Mouse (Mus musculus) forebrain, embryonic 11.5 days (tissue): ENCODE measurements around the gene Lin52. TPM values are rescaled to one million over a fixed set of nuclear protein-coding genes. Genes with fewer than 3 reads are reported as not detected.

Experiments
- ATAC-seq: fragments of 200-750 bp; cut with Nextera tagmentation; replicated peaks from 2 replicates; pipeline ENCODE4 v1.8.0; 2017; ENCODE audit warnings: moderate TSS enrichment; ENCODE audit not compliant: low FRiP score
- DNase-seq: peaks from one replicate; pipeline ENCODE4 v3.0.0-alpha.2; 2017; ENCODE audit warnings: low spot score
- H3K27ac ChIP-seq: fragments of 300-500 bp; sonication (generic); 2 replicates; pipeline ENCODE4 v1.5.1; 2014; ENCODE audit warnings: low read depth, low read length
- H3K27me3 ChIP-seq: fragments of 300-500 bp; sonication (generic); 2 replicates; pipeline ENCODE4 v1.6.1; 2014; ENCODE audit warnings: mild to moderate bottlenecking, low read length, mixed read lengths; ENCODE audit not compliant: control insufficient read depth, insufficient read depth
- H3K36me3 ChIP-seq: fragments of 300-500 bp; sonication (generic); 2 replicates; pipeline ENCODE4 v1.6.1; 2014; ENCODE audit warnings: mild to moderate bottlenecking, low read length, moderate library complexity, mixed read lengths; ENCODE audit not compliant: control insufficient read depth, insufficient read depth
- H3K4me1 ChIP-seq: fragments of 300-500 bp; sonication (generic); replicated peaks from 2 replicates; pipeline ENCODE4 v1.6.1; 2014; ENCODE audit warnings: low read length, mixed read lengths; ENCODE audit not compliant: control insufficient read depth, insufficient read depth
- H3K4me2 ChIP-seq: fragments of 300-500 bp; sonication (generic); 2 replicates; pipeline ENCODE4 v1.6.1; 2014; ENCODE audit warnings: low read depth, mild to moderate bottlenecking, low read length, moderate library complexity, mixed read lengths; ENCODE audit not compliant: severe bottlenecking
- H3K4me3 ChIP-seq: fragments of 300-500 bp; sonication (generic); 2 replicates; pipeline ENCODE4 v1.5.1; 2014; ENCODE audit warnings: low read depth, low read length
- H3K9ac ChIP-seq: fragments of 300-500 bp; sonication (generic); 2 replicates; pipeline ENCODE4 v1.6.1; 2014; ENCODE audit warnings: low read length
- H3K9me3 ChIP-seq: fragments of 300-500 bp; sonication (generic); 2 replicates; pipeline ENCODE4 v1.6.1; 2016; ENCODE audit warnings: low read length, mixed read lengths; ENCODE audit not compliant: control insufficient read depth
- WGBS: fragments of 180-500 bp; shearing (Covaris S2); extraction: QIAGEN DNeasy Blood & Tissue Kit; methylation state at CpG from one replicate; pipeline ENCODE4 v1.1.7; 2014; 5-methylcytosine and 5-hydroxymethylcytosine counted together
- polyA plus RNA-seq: library from polyadenylated mRNA; unstranded; fragments of >200 nt; fragmentation: Nextera tagmentation; extraction: Ambion mirVana; gene quantifications from 2 replicates; pipeline ENCODE4 v1.2.1, GENCODE M21; 2014

Gene Lin52
- polyA plus RNA-seq, 1 experiment from 2014 or later: 36.5 TPM

GRCm38 (mm10) chr12:84578440-84578770, 127.2 kb downstream of the Lin52 start:
- Histone ChIP-seq H3K9ac (no peak overlapping the region), H3K36me3 (no peaks in the 10 kb centered on the region), H3K4me3 (no peak overlapping the region), H3K27ac (no peak overlapping the region), H3K4me2 (no peak overlapping the region), H3K9me3 (no peaks in the 10 kb centered on the region; the same call in 1 of the 2 replicates), H3K27me3 (peaks cover 4% of the 10 kb centered on the region), H3K4me1 (no peaks in the 10 kb centered on the region)
- 46% methylated on average over 5 of the region's 5 CpGs for WGBS
- ATAC-seq: peak; percentile 65; the same call in 1 of the 2 replicates
- no peak for DNase-seq

GRCm38 (mm10) chr12:84581285-84581684, 130.1 kb downstream of the Lin52 start:
- DNase-seq (no peak), ATAC-seq (no peak)
- WGBS: 96% methylated on average over 2 of the region's 2 CpGs
- Histone ChIP-seq H3K9ac (no peak overlapping the region), H3K36me3 (no peaks in the 10 kb centered on the region), H3K27ac (no peak overlapping the region), H3K4me1 (no peaks in the 10 kb centered on the region), H3K9me3 (no peaks in the 10 kb centered on the region; the same call in 1 of the 2 replicates), H3K4me3 (no peak overlapping the region), H3K4me2 (no peak overlapping the region), H3K27me3 (no peaks in the 10 kb centered on the region)

- H3K9ac ChIP-seq: peak overlapping the region; percentile 54
- H3K4me1 ChIP-seq: peaks cover 4% of the 10 kb centered on the region
- no peaks in the 10 kb centered on the region for H3K36me3 ChIP-seq
- H3K4me2 ChIP-seq: peak overlapping the region; percentile 86
- H3K27ac ChIP-seq: no peak overlapping the region
- H3K4me3 ChIP-seq: peak overlapping the region; percentile 37
- no peaks in the 10 kb centered on the region for H3K9me3 ChIP-seq
- WGBS: under 1% methylated on average over 54 of the region's 54 CpGs
- ATAC-seq (peak; percentile 82), DNase-seq (peak; percentile 98)
- H3K27me3 ChIP-seq: no peaks in the 10 kb centered on the region
These were observed 138.9 kb downstream of the Lin52 start for GRCm38 (mm10) chr12:84589825-84590761.

Other genes starting within 250 kb of the Lin52 start
- 7.6 and 9.6 TPM in 2 replicates for gene Elmsan1, start 232.5 kb upstream of the Lin52 start, polyA plus RNA-seq
- 13.8 and 14.3 TPM in 2 replicates for gene Ptgr2, start 166.2 kb upstream of the Lin52 start, polyA plus RNA-seq
- gene Zfp410, start 134.6 kb upstream of the Lin52 start, polyA plus RNA-seq: 121 and 129 TPM in 2 replicates
- 40.3 and 46.2 TPM in 2 replicates for gene Coq6, start 89.8 kb upstream of the Lin52 start, polyA plus RNA-seq
- 8.0 and 8.3 TPM in 2 replicates for gene Fam161b, start 89.6 kb upstream of the Lin52 start, polyA plus RNA-seq
- gene Entpd5, start 42.4 kb upstream of the Lin52 start, polyA plus RNA-seq: 11.9 and 12.3 TPM in 2 replicates
- 1.5 and 2.1 TPM in 2 replicates for gene Bbof1, start 42.4 kb upstream of the Lin52 start, polyA plus RNA-seq
- gene Rnf113a2, start 34.2 kb upstream of the Lin52 start, polyA plus RNA-seq: 23.9 and 29.2 TPM in 2 replicates
- gene Aldh6a1, start 418 bp upstream of the Lin52 start, polyA plus RNA-seq: 20.8 and 21.0 TPM in 2 replicates
- not detected in 2 replicates for gene Vsx2, start 118.3 kb downstream of the Lin52 start, polyA plus RNA-seq
- gene Abcd4, start 166.0 kb downstream of the Lin52 start, polyA plus RNA-seq: 12.1 and 14.2 TPM in 2 replicates
- not detected in 2 replicates for gene Vrtn, start 189.6 kb downstream of the Lin52 start, polyA plus RNA-seq
- gene Syndig1l, start 247.4 kb downstream of the Lin52 start, polyA plus RNA-seq: 0.20 and 0.23 TPM in 2 replicates